Mouse (Mus musculus) bone marrow, adult 2 months (tissue): Measurements from ENCODE around the gene Ovol3. TPM values are rescaled to one million over a fixed set of nuclear protein-coding genes. Genes with fewer than 3 reads are reported as not detected.

ENCODE experiments used
- H3K27ac ChIP-seq: fragments of 200-500 bp; 2 replicates; pipeline ENCODE4 v1.5.1; 2012; ENCODE audit warnings: low read depth, mild to moderate bottlenecking, control low read depth, inconsistent platforms, low read length; ENCODE audit not compliant: control insufficient read depth, poor library complexity, insufficient read depth
- H3K4me1 ChIP-seq: fragments of 200-500 bp; 2 replicates; pipeline ENCODE4 v1.6.1; 2011; ENCODE audit warnings: low read length; ENCODE audit not compliant: control insufficient read depth, insufficient read depth
- H3K4me3 ChIP-seq: fragments of 200-500 bp; replicated peaks from 2 replicates; pipeline ENCODE3; 2011; ENCODE audit warnings: mild to moderate bottlenecking, low read depth, low read length, control low read depth; ENCODE audit not compliant: control insufficient read depth
- CTCF ChIP-seq: fragments of 200-500 bp; IDR thresholded peaks from 2 replicates; pipeline ENCODE4 v1.5.1; 2011; ENCODE audit warnings: low read length, control low read depth; ENCODE audit not compliant: control insufficient read depth, insufficient read depth
- POLR2A ChIP-seq: fragments of 200-500 bp; IDR thresholded peaks from 2 replicates; pipeline ENCODE4 v1.6.1; 2011; ENCODE audit warnings: low read depth, mild to moderate bottlenecking, control low read depth, low read length, borderline replicate concordance; ENCODE audit not compliant: control insufficient read depth
- WGBS: fragments of 180-500 bp; shearing (Covaris S2); methylation state at CpG from one replicate; pipeline ENCODE4 v1.1.7; 2018; 5-methylcytosine and 5-hydroxymethylcytosine counted together
- polyA plus RNA-seq: library from polyadenylated mRNA; stranded (reverse); fragments of >200 nt; gene quantifications from 2 replicates; pipeline ENCODE4 v1.2.4, GENCODE M21; 2011; ENCODE audit warnings: low replicate concordance; ENCODE audit not compliant: missing spikeins, insufficient read depth, insufficient read length

The Ovol3 gene
- polyA plus RNA-seq, result not detected in 2 replicates

DNA sequence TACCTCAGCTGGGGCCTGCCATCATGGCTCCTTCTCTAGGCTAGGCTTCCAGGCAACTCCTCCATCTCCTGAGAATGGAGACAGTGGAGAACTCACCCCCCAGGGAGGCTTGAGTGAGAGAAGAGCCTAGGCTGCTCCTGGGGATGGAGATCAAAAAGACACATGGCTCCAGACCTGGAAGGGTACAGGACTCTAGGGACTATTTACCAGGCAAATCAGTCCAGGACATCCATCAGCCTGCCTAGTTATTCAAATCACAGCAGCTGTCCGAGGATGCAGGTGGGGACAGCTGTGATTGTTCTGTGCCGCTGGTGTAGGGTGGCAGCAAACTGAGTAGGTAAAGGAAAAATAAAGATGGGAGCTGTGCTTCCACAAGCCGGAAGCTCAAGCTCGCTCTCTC lies at the start of gene Ovol3:
Gene Ovol3 (minus strand): TSS at position 101 of the 400 bp plus-strand sequence.
- WGBS, result 84% methylated on average over 4 of the region's 4 CpGs
- Histone ChIP-seq H3K4me1 (peaks cover 1% of the 10 kb centered on the region; the same call in 1 of the 2 replicates), H3K27ac (no peak within 1 kb of the TSS), H3K4me3 (no peak within 1 kb of the TSS)
- TF ChIP-seq CTCF (no peak), POLR2A (no peak)

DNA sequence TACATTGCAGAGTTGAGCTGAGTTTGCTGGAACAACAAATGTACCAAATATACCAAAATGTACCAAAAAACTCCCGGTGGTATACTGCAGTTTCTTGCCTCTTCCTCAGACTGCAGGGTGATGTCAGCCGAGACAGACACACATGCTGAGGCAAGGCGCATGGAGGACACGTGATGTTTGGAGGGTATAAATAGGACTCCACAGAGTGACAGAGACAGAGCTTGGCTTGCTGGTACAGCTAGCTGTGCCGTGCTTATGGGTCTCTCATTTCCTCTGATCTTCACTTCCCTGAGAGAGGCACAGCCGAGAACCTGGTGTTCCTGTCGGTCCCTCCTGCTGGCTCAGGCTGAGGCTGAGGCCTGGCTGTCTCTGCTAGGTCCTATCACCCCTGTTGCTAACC lies 47.2 kb upstream of the Ovol3 start:
- no peak for TF ChIP-seq CTCF
- no peak for TF ChIP-seq POLR2A
- no peak overlapping the region for H3K4me3 ChIP-seq
- H3K4me1 ChIP-seq, result no peaks in the 10 kb centered on the region; the same call in 1 of the 2 replicates
- H3K27ac ChIP-seq, result no peak overlapping the region
- 78% methylated on average over 7 of the region's 7 CpGs for WGBS

DNA sequence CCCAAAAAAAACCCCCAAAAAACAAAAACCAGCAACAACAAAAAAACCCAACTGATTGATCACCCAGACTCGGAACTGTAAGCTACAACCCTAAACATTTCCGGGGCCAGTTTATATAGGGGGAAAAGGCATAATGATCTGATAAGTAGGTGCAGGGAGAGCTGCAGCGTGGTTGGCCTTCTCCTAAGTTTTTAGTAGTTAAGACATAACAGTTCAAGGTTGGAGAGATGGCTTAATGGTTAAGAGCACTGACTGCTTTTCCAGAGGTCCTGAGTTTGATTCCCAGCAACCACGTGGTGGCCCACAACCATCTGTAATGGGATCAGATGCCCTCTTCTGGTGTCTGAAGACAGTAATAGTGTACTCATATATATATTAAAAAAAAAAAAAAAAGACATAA lies 46.0 kb upstream of the Ovol3 start:
- TF ChIP-seq CTCF, result no peak
- no peak for TF ChIP-seq POLR2A
- WGBS, result 81% methylated on average over 4 of the region's 4 CpGs
- H3K4me3 ChIP-seq, result no peak overlapping the region
- H3K27ac ChIP-seq, result no peak overlapping the region
- H3K4me1 ChIP-seq, result no peaks in the 10 kb centered on the region; the same call in 1 of the 2 replicates

GRCm38 (mm10) chr7:30280670-30281138 lies 45.2 kb upstream of the Ovol3 start:
- 0 out of 2 replicates have a peak, but pooled peaks have one; percentile 34 for TF ChIP-seq POLR2A
- peak; percentile 14; the same call in 1 of the 2 replicates for TF ChIP-seq CTCF
- H3K4me3 ChIP-seq, result peak overlapping the region; percentile 82
- WGBS, result under 1% methylated on average over 20 of the region's 20 CpGs
- H3K4me1 ChIP-seq, result no peaks in the 10 kb centered on the region; the same call in 1 of the 2 replicates
- peak overlapping the region; percentile 90 for H3K27ac ChIP-seq

- TF ChIP-seq CTCF, result no peak
- TF ChIP-seq POLR2A, result peak; percentile 60; the same call in 1 of the 2 replicates
- Histone ChIP-seq H3K27ac (peak within 1 kb of the TSS; percentile 90), H3K4me1 (no peaks in the 10 kb centered on the region; the same call in 1 of the 2 replicates), H3K4me3 (peak within 1 kb of the TSS; percentile 82)
- WGBS, result under 1% methylated on average over 49 of the region's 49 CpGs
Measured at GRCm38 (mm10) chr7:30279951-30280669, 44.6 kb upstream of the Ovol3 start, which contains the start of the genes Thap8 and Wdr62. Thap8 (plus strand) TSS chr7:30280094. Wdr62 (minus strand) TSS chr7:30280419.

DNA sequence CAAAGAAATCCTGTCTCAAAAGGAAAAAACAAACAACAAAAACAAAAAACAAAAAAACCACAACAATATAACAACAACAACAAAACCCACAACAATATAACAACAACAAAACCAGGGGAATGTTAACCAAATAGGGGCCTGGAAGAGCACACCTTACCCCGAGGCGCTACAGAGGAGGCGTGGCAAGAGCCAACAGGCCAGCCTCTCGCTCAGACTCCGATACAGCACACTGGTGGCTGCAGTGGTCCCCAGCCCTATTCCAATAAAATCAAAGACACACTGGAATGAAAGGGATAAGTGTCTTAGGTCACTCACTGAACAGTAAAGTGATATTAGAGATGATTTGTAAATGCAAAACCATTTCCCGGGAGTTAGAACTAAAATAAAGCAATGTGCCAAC lies 44.0 kb upstream of the Ovol3 start:
- peak overlapping the region; percentile 90; the same call in 1 of the 2 replicates for H3K27ac ChIP-seq
- under 1% methylated on average over 6 of the region's 6 CpGs for WGBS

GRCm38 (mm10) chr7:30278911-30279310 lies 43.4 kb upstream of the Ovol3 start:
- Histone ChIP-seq H3K27ac (no peak overlapping the region), H3K4me3 (no peak overlapping the region)

More for the DNA sequence above, 44.0 kb upstream of the Ovol3 start:
- H3K4me1 ChIP-seq, result no peaks in the 10 kb centered on the region; the same call in 1 of the 2 replicates
- peak overlapping the region; percentile 82 for H3K4me3 ChIP-seq
- TF ChIP-seq POLR2A (no peak), CTCF (no peak)

GRCm38 (mm10) chr7:30274383-30274782 lies 38.9 kb upstream of the Ovol3 start:
- 89% methylated on average over 6 of the region's 6 CpGs for WGBS
- TF ChIP-seq POLR2A (no peak), CTCF (no peak)

More at GRCm38 (mm10) chr7:30278911-30279310, 43.4 kb upstream of the Ovol3 start:
- TF ChIP-seq POLR2A (no peak), CTCF (no peak)
- no peaks in the 10 kb centered on the region; the same call in 1 of the 2 replicates for H3K4me1 ChIP-seq
- 48% methylated on average over 2 of the region's 2 CpGs for WGBS

More at GRCm38 (mm10) chr7:30274383-30274782, 38.9 kb upstream of the Ovol3 start:
- Histone ChIP-seq H3K27ac (no peak overlapping the region), H3K4me1 (no peaks in the 10 kb centered on the region), H3K4me3 (no peak overlapping the region)
